Mouse (Mus musculus): ENCODE measurements around the gene Taok1. TPM values are rescaled to one million over a fixed set of nuclear protein-coding genes. Genes with fewer than 3 reads are reported as not detected.

Taok1 gene
- polyA plus RNA-seq, 1 experiment from 2014 or later, result 20.8 TPM

DNA sequence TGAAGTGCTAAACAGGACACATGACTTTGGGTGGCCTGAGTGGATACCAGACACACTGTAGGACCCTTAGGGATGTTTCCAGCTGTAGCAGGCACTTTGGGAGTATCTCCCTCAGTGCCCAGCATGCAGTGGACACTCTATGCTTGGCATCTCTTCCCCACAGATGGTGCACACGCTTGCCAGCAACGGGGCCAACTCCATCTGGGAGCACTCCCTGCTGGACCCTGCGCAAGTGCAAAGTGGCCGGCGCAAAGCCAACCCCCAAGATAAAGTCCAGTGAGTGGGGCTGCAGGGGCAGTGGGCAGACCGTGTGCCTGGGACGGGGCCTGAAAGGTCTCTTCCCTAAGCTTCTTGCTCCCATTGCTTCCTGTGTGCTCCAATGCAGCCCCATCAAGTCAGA is 108.3 kb downstream of the Taok1 start:
- peaks cover 55% of the 10 kb centered on the region for H3K36me3 ChIP-seq (ENCODE audit: control insufficient read depth, insufficient read depth, low read length)
- no peaks in the 10 kb centered on the region for H3K27me3 ChIP-seq (ENCODE audit: control insufficient read depth, insufficient read depth, low read length)
- H3K9ac ChIP-seq (ENCODE audit: low read length), result no peak overlapping the region
- no peak overlapping the region for H3K4me3 ChIP-seq (ENCODE audit: control insufficient read depth in 1 of 2, insufficient read depth in 1 of 2, low read depth in 1 of 2, low read length in 2 of 2)
- H3K27ac ChIP-seq (replicated peaks in 1 of 2; ENCODE audit: control insufficient read depth in 1 of 2, insufficient read depth in 1 of 2, low read depth in 2 of 2, low read length in 2 of 2), result no peak overlapping the region
- H3K9me3 ChIP-seq (ENCODE audit: control insufficient read depth, low read length), result no peaks in the 10 kb centered on the region
- H3K4me2 ChIP-seq (ENCODE audit: low read length), result no peak overlapping the region
- peaks cover 23 to 54% of the 10 kb centered on the region in 2 experiments for H3K4me1 ChIP-seq (ENCODE audit: control insufficient read depth in 2 of 2, insufficient read depth in 2 of 2, low read length in 2 of 2)
- 85% methylated on average over 7 of the region's 7 CpGs for WGBS
- ATAC-seq (ENCODE audit: insufficient number of reproducible peaks, insufficient read depth, low FRiP score, low read depth), result no peak

DNA sequence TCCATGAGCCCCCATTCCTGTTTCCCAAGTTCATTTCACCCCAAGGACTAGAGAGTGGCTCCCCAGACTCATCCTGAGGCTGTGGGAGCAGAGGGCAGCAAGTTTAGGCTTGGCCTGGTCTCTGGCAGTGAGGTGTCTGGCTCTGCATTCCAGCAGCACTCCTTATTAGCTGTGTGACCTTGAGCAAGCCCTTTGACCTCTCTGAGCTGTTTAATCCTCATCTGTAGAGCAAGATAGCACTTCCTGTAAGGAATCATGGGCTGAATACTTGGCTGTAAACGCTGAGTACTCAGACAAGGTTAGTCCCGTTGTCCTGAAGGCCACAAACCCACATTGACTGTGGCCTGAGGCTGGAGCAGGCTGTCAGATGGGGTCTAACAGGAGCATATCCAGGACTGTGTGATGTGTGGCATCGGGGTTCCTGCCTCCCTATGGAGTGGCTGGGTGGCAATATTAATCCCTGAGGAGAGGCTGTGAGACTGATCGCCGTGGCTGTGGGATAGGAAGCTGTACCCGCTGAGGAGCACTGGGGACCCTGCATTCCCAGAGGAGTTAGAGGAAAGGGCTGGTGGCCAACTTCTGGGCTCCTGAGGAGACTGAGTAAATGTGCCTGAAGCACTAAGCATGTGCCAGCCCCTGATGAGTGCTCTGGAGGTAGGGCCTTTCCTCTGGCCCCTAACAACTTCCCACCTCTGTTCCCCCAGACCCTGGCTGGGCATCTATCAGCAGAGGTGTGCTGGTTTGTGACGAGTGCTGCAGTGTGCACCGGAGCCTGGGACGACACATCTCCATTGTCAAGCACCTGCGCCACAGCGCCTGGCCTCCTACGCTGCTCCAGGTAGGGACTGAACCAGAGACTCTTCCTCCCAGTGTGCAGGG is 109.1 kb downstream of the Taok1 start:
- ATAC-seq (ENCODE audit: insufficient number of reproducible peaks, insufficient read depth, low FRiP score, low read depth), result no peak
- peak overlapping the region; percentile 65 for H3K9ac ChIP-seq (ENCODE audit: low read length)
- peaks cover 24 to 57% of the 10 kb centered on the region in 2 experiments for H3K4me1 ChIP-seq (ENCODE audit: control insufficient read depth in 2 of 2, insufficient read depth in 2 of 2, low read length in 2 of 2)
- peak overlapping the region; percentile 36 for H3K4me2 ChIP-seq (ENCODE audit: low read length)
- H3K27ac ChIP-seq (replicated peaks in 1 of 2; ENCODE audit: control insufficient read depth in 1 of 2, insufficient read depth in 1 of 2, low read depth in 2 of 2, low read length in 2 of 2), result peak overlapping the region; percentile 77 to 93
- H3K27me3 ChIP-seq (ENCODE audit: control insufficient read depth, insufficient read depth, low read length), result no peaks in the 10 kb centered on the region
- peaks cover 46% of the 10 kb centered on the region for H3K36me3 ChIP-seq (ENCODE audit: control insufficient read depth, insufficient read depth, low read length)
- no peaks in the 10 kb centered on the region for H3K9me3 ChIP-seq (ENCODE audit: control insufficient read depth, low read length)
- no peak overlapping the region for H3K4me3 ChIP-seq (ENCODE audit: control insufficient read depth in 1 of 2, insufficient read depth in 1 of 2, low read depth in 1 of 2, low read length in 2 of 2)
- 65% methylated on average over 12 of the region's 12 CpGs for WGBS

DNA sequence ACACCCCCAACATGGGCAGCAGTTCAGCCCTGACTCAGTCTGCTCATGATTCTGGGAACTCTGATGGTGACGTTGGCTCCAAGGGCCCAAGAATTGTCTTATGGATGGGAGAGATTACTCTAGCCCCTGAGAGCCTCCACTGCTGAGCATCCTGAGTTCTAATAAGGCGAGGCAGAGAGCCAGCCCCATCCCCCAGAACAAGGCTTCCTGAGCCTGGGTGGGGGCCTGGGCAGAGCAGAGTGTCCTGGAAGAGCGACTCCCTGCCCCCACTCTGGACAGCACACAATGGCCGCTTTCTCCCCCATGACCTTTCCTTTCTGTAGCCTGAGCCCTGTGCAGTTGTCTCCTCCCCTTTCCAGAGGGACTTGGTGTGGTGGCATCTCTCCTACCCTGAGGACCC is 109.8 kb downstream of the Taok1 start:
- H3K27me3 ChIP-seq (ENCODE audit: control insufficient read depth, insufficient read depth, low read length), result no peaks in the 10 kb centered on the region
- ATAC-seq (ENCODE audit: insufficient number of reproducible peaks, insufficient read depth, low FRiP score, low read depth), result 0 out of 2 replicates have a peak, but pooled peaks have one; percentile 5
- H3K4me1 ChIP-seq (ENCODE audit: control insufficient read depth in 2 of 2, insufficient read depth in 2 of 2, low read length in 2 of 2), result peaks cover 24 to 51% of the 10 kb centered on the region in 2 experiments
- peak overlapping the region; percentile 36 for H3K4me2 ChIP-seq (ENCODE audit: low read length)
- WGBS, result 29% methylated on average over 4 of the region's 4 CpGs
- H3K4me3 ChIP-seq (ENCODE audit: control insufficient read depth in 1 of 2, insufficient read depth in 1 of 2, low read depth in 1 of 2, low read length in 2 of 2), result no peak overlapping the region
- H3K27ac ChIP-seq (replicated peaks in 1 of 2; ENCODE audit: control insufficient read depth in 1 of 2, insufficient read depth in 1 of 2, low read depth in 2 of 2, low read length in 2 of 2), result peak overlapping the region; percentile 77 to 93
- H3K36me3 ChIP-seq (ENCODE audit: control insufficient read depth, insufficient read depth, low read length), result peaks cover 40% of the 10 kb centered on the region
- H3K9me3 ChIP-seq (ENCODE audit: control insufficient read depth, low read length), result no peaks in the 10 kb centered on the region
- peak overlapping the region; percentile 65 for H3K9ac ChIP-seq (ENCODE audit: low read length)

DNA sequence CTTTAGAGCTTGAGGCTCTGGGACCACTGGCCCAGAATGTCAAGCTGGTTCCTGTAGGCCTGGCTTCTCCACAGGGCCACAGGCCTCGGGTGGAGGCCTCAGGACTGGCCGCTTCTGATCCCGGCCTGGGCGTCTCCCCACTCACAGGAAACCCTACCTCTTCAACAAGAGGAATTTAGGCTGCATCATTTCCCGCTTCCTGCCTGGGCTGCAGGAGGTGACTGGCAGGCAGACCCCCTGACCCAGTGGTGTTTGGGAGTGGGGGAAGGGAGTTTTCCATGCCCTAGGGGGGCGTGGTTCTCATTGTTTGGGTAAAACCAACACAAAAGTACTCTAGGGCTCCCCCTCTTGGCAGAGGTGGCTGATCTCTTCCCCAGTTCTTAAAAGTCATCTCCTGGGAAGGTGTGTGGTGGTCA is 110.3 kb downstream of the Taok1 start:
- Histone ChIP-seq H3K4me1 (ENCODE audit: control insufficient read depth in 2 of 2, insufficient read depth in 2 of 2, low read length in 2 of 2) (peaks cover 24 to 52% of the 10 kb centered on the region in 2 experiments), H3K36me3 (ENCODE audit: control insufficient read depth, insufficient read depth, low read length) (peaks cover 35% of the 10 kb centered on the region), H3K4me2 (ENCODE audit: low read length) (peak overlapping the region; percentile 36; the same call in 1 of the 2 replicates), H3K9ac (ENCODE audit: low read length) (peak overlapping the region; percentile 31), H3K27ac (replicated peaks in 1 of 2; ENCODE audit: control insufficient read depth in 1 of 2, insufficient read depth in 1 of 2, low read depth in 2 of 2, low read length in 2 of 2) (peak overlapping the region; percentile 83 to 93), H3K9me3 (ENCODE audit: control insufficient read depth, low read length) (no peaks in the 10 kb centered on the region), H3K27me3 (ENCODE audit: control insufficient read depth, insufficient read depth, low read length) (no peaks in the 10 kb centered on the region), H3K4me3 (ENCODE audit: control insufficient read depth in 1 of 2, insufficient read depth in 1 of 2, low read depth in 1 of 2, low read length in 2 of 2) (no peak overlapping the region)
- ATAC-seq (ENCODE audit: insufficient number of reproducible peaks, insufficient read depth, low FRiP score, low read depth), result peak; percentile 10; the same call in 1 of the 2 replicates
- 30% methylated on average over 6 of the region's 6 CpGs for WGBS

DNA sequence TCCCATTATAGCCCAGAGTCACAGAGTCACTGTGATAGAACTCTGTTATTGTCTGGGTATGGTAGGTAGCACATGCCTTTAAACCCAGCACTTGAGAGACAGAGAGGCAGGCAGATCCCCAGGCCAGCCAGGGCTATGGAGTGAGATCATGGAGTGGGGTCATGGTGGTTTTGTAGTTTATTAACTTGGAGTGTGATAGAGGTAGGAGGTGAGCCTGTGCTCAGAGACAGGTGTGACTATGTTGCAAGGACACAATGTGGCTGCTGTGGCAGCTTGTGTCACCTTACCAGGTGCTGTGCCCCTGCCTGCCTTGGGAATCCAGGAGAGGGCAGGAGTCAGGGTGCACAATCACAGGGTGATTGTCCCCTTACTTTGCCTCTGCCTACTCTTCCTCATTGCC is 112.1 kb downstream of the Taok1 start:
- Histone ChIP-seq H3K9me3 (ENCODE audit: control insufficient read depth, low read length) (no peaks in the 10 kb centered on the region), H3K36me3 (ENCODE audit: control insufficient read depth, insufficient read depth, low read length) (peaks cover 18% of the 10 kb centered on the region), H3K4me1 (ENCODE audit: control insufficient read depth in 2 of 2, insufficient read depth in 2 of 2, low read length in 2 of 2) (peaks cover 31 to 66% of the 10 kb centered on the region in 2 experiments), H3K27ac (replicated peaks in 1 of 2; ENCODE audit: control insufficient read depth in 1 of 2, insufficient read depth in 1 of 2, low read depth in 2 of 2, low read length in 2 of 2) (peak overlapping the region; percentile 14 to 93; a peak in 2 of 4 replicates), H3K9ac (ENCODE audit: low read length) (peak overlapping the region; percentile 96), H3K4me3 (ENCODE audit: control insufficient read depth in 1 of 2, insufficient read depth in 1 of 2, low read depth in 1 of 2, low read length in 2 of 2) (no peak overlapping the region), H3K27me3 (ENCODE audit: control insufficient read depth, insufficient read depth, low read length) (no peaks in the 10 kb centered on the region), H3K4me2 (ENCODE audit: low read length) (peak overlapping the region; percentile 94)
- no peak for ATAC-seq (ENCODE audit: insufficient number of reproducible peaks, insufficient read depth, low FRiP score, low read depth)

DNA sequence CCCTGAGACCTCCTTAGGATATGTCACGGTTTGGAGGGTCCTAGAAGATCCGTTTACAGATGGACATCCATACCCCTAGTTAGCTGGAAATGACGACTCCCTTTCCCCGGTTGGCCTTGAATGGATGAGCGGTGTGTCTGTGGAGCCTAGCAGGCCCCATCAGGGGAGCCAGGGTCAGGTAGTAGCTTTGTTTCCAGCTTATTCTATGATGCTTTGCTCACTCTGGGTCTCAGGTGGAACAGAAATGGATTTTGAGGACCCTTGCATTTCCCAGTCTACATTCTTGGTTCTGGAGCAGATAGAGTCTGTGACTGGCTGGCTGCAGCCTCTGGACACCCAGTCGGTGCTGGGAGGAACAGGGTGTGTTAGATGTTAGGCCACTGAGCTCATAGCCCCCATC is 112.8 kb downstream of the Taok1 start:
- H3K4me1 ChIP-seq (ENCODE audit: control insufficient read depth in 2 of 2, insufficient read depth in 2 of 2, low read length in 2 of 2), result peaks cover 36 to 71% of the 10 kb centered on the region in 2 experiments

DNA sequence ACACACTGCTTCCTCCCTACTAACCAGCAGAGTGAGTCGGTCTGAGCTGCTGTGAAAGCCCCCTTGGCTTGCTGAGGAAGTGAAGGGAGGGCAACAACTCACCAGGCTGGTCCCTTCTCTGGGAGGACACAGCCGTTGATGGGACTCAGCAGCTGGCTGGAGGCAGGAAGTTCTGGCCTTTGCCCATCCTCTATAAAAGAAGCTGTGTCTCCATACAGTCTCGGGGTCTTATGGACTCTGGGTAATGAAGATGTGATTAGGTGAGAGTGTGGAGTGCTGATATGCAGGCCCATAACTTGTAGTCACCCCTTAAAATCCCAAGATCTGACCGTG is 113.3 kb downstream of the Taok1 start:
- no peaks in the 10 kb centered on the region for H3K27me3 ChIP-seq (ENCODE audit: control insufficient read depth, insufficient read depth, low read length)
- 28% methylated on average over 4 of the region's 4 CpGs for WGBS
- H3K9ac ChIP-seq (ENCODE audit: low read length), result peak overlapping the region; percentile 96
- H3K4me3 ChIP-seq (ENCODE audit: control insufficient read depth in 1 of 2, insufficient read depth in 1 of 2, low read depth in 1 of 2, low read length in 2 of 2), result peak overlapping the region; percentile 76 to 94
- peaks cover 6% of the 10 kb centered on the region for H3K36me3 ChIP-seq (ENCODE audit: control insufficient read depth, insufficient read depth, low read length)
- peaks cover 36 to 71% of the 10 kb centered on the region in 2 experiments for H3K4me1 ChIP-seq (ENCODE audit: control insufficient read depth in 2 of 2, insufficient read depth in 2 of 2, low read length in 2 of 2)
- ATAC-seq (ENCODE audit: insufficient number of reproducible peaks, insufficient read depth, low FRiP score, low read depth), result no peak
- H3K9me3 ChIP-seq (ENCODE audit: control insufficient read depth, low read length), result no peaks in the 10 kb centered on the region
- peak overlapping the region; percentile 94 for H3K4me2 ChIP-seq (ENCODE audit: low read length)
- H3K27ac ChIP-seq (replicated peaks in 1 of 2; ENCODE audit: control insufficient read depth in 1 of 2, insufficient read depth in 1 of 2, low read depth in 2 of 2, low read length in 2 of 2), result peak overlapping the region; percentile 50 to 95

More for the DNA sequence above, 112.8 kb downstream of the Taok1 start:
- 66% methylated on average over 6 of the region's 6 CpGs for WGBS
- peak overlapping the region in 1 of 2 experiments; percentile 94; a peak in 3 of 4 replicates for H3K4me3 ChIP-seq (ENCODE audit: control insufficient read depth in 1 of 2, insufficient read depth in 1 of 2, low read depth in 1 of 2, low read length in 2 of 2)
- H3K27ac ChIP-seq (replicated peaks in 1 of 2; ENCODE audit: control insufficient read depth in 1 of 2, insufficient read depth in 1 of 2, low read depth in 2 of 2, low read length in 2 of 2), result peak overlapping the region; percentile 50 to 95; a peak in 2 of 4 replicates
- peak overlapping the region; percentile 96 for H3K9ac ChIP-seq (ENCODE audit: low read length)
- peak overlapping the region; percentile 94 for H3K4me2 ChIP-seq (ENCODE audit: low read length)
- no peaks in the 10 kb centered on the region for H3K27me3 ChIP-seq (ENCODE audit: control insufficient read depth, insufficient read depth, low read length)
- no peak for ATAC-seq (ENCODE audit: insufficient number of reproducible peaks, insufficient read depth, low FRiP score, low read depth)
- no peaks in the 10 kb centered on the region for H3K9me3 ChIP-seq (ENCODE audit: control insufficient read depth, low read length)
- H3K36me3 ChIP-seq (ENCODE audit: control insufficient read depth, insufficient read depth, low read length), result peaks cover 11% of the 10 kb centered on the region
